Mouse (Mus musculus) MEL (cell line): ENCODE results near the gene Mprip.

Experiments used
- CTCF ChIP-seq, 3 experiments: IDR thresholded peaks in 2 of 3; conservative IDR thresholded peaks in 1 of 3; 2 replicates each; pipeline ENCODE4 v1.5.1; 2011 to 2012; ENCODE audit warnings: low read length in 3 of 3, low read depth in 2 of 3, mild to moderate bottlenecking in 2 of 3, improper control_type of control experiment in 1 of 3, inconsistent platforms in 1 of 3, mixed read lengths in 1 of 3, moderate library complexity in 1 of 3; ENCODE audit not compliant: control insufficient read depth in 1 of 3, insufficient read depth in 1 of 3, poor library complexity in 1 of 3, severe bottlenecking in 1 of 3
- GABPA ChIP-seq: IDR thresholded peaks from 2 replicates; pipeline ENCODE4 v1.6.1; 2012; ENCODE audit warnings: low read depth, mild to moderate bottlenecking, inconsistent platforms, low read length, improper control_type of control experiment, moderate library complexity
- KAT2A ChIP-seq: conservative IDR thresholded peaks from 2 replicates; pipeline ENCODE4 v1.6.1; 2012; ENCODE audit warnings: low read depth, low read length, improper control_type of control experiment, inconsistent platforms
- MAX ChIP-seq: IDR thresholded peaks from 2 replicates; pipeline ENCODE4 v1.6.1; 2011; ENCODE audit warnings: low read length, improper control_type of control experiment
- MAZ ChIP-seq: IDR thresholded peaks from 2 replicates; pipeline ENCODE4 v1.6.1; 2012; ENCODE audit warnings: low read depth, mild to moderate bottlenecking, inconsistent platforms, low read length, improper control_type of control experiment
- POLR2A ChIP-seq, 2 experiments: IDR thresholded peaks; 2 replicates each; pipeline ENCODE4 v1.6.1; 2011 to 2012; ENCODE audit warnings: low read length in 2 of 2, mild to moderate bottlenecking in 2 of 2, control low read depth in 1 of 2, improper control_type of control experiment in 1 of 2, low read depth in 1 of 2, moderate library complexity in 1 of 2; ENCODE audit not compliant: control insufficient read depth in 1 of 2, insufficient read depth in 1 of 2, poor library complexity in 1 of 2
- POLR2AphosphoS2 ChIP-seq: IDR thresholded peaks from 2 replicates; pipeline ENCODE4 v1.6.1; 2011; ENCODE audit warnings: low read length, improper control_type of control experiment
- TAL1 ChIP-seq: IDR thresholded peaks from 2 replicates; pipeline ENCODE4 v1.6.1; 2012; ENCODE audit warnings: mild to moderate bottlenecking, inconsistent platforms, low read length, moderate library complexity, mixed read lengths
- TBP ChIP-seq: IDR thresholded peaks from 2 replicates; pipeline ENCODE4 v1.8.0; 2011; ENCODE audit warnings: low read depth, low read length, improper control_type of control experiment
- ZNF384 ChIP-seq: IDR thresholded peaks from 2 replicates; pipeline ENCODE4 v1.6.1; 2012; ENCODE audit warnings: low read depth, mild to moderate bottlenecking, inconsistent platforms, low read length, improper control_type of control experiment

DNA sequence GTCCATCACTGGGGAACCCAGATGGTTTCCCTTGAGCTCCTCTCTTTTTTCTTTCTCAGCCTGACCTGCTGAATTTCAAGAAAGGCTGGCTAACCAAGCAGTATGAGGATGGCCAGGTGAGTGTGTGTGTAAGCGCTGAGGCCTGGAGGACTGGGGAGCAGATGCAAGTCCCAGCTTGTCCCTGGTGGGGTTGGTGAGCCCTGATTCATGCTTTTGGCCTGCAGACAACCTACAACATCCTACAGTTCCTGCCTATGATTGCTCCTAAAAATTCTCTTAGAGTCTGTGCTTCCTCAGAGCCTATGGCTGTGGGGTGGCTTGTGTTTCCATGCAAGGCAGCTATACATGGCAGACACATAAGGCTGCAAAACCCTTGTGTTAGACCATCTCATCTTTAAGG is 82.6 kb downstream of the Mprip start:
- no peak for TF ChIP-seq MAZ
- TF ChIP-seq ZNF384 = no peak
- no peak for TF ChIP-seq CTCF (IDR thresholded peaks at IDR 0.05 in 2 of 3, conservative IDR thresholded peaks at IDR 0.05 in 1 of 3; ENCODE audit: control insufficient read depth in 1 of 3, insufficient read depth in 1 of 3, low read depth in 2 of 3, low read length in 3 of 3, poor library complexity in 1 of 3, severe bottlenecking in 1 of 3)
- TF ChIP-seq TBP = no peak
- no peak for TF ChIP-seq KAT2A
- no peak for TF ChIP-seq POLR2AphosphoS2
- TF ChIP-seq TAL1 = no peak
- TF ChIP-seq GABPA = no peak
- no peak for TF ChIP-seq MAX
- TF ChIP-seq POLR2A (IDR thresholded peaks at IDR 0.05; ENCODE audit: control insufficient read depth in 1 of 2, insufficient read depth in 1 of 2, low read depth in 1 of 2, low read length in 2 of 2, poor library complexity in 1 of 2) = no peak
